Mouse (Mus musculus) megakaryocyte, adult 5-6 weeks (primary cell): ENCODE data around the gene Smug1. TPM values are rescaled to one million over a fixed set of nuclear protein-coding genes. Genes with fewer than 3 reads are reported as not detected.

ENCODE experiments used
- ATAC-seq: 2 replicates; pipeline ENCODE4 v1.8.0; 2016; ENCODE audit warnings: mild to moderate bottlenecking, inconsistent platforms; ENCODE audit not compliant: poor library complexity, severe bottlenecking
- total RNA-seq, 2 experiments: library from RNA; stranded (forward) in 1 of 2; stranded (reverse) in 1 of 2; fragments of 153-499, 151-499 nt in 1 of 2; fragments of 221-1000, 200-1000 nt in 1 of 2; gene quantifications; 2 replicates each; pipeline versions ENCODE4 v1.2.3 to v1.2.4; 2015 to 2017

Smug1 gene
- total RNA-seq, 2 experiments from 2014 or later: 2.8 to 3.3 TPM

GRCm38 (mm10) chr15:103146627-103147421 is 20.1 kb downstream of the Smug1 start:
- 0 out of 2 replicates have a peak, but pooled peaks have one; percentile 27 for ATAC-seq

DNA sequence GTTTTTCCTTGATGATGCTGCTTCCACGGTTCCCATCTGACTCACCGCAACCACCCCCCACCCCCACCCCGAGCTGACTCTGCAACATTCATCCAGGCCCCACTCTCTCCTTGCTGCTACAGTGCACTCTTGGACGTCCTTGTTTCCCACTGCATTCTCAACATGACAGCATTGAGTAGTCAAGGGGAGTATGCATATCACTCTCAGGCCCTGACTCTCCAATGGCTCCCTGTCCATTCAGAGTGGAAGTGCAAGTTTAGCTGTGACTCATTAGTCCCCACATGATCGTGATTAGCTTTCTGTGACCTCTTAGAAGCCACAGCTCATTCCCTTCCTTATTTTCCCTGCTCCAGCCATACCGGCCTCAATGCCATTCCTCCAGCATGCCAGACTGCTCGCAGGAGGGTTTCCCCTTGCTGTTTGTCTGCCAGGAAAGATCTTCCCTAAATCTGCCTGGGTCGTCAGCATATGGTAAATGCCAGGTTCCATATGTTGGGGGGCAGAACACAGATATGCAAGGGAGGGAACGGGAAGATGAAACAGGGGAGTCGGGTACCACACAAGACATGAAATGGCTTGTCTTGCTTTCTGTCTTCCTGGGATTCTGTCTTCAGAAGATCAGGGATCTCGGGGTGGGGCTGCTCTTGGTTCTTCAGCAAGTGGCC is 21.1 kb downstream of the Smug1 start:
- ATAC-seq: no peak

DNA sequence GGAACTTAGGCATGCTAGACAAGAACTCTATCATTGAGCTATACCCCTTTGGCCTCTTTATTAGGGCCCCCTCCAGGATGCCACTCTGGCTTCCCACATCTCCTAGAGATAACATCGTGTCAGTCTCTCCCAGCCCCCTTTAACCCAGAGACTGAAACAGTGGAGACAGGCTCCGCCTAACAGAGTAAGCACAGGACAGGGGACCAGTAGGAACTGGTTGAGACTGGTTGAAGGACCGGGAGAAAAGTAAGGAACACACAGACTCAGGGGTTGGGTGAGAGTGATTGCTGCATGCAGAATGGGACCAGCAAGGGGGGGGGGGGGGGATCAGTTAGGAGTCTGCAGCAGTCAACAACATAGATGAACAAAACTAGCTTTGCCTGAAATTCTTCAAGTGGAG is 22.7 kb downstream of the Smug1 start:
- no peak for ATAC-seq

GRCm38 (mm10) chr15:103135431-103135947 is 31.4 kb downstream of the Smug1 start:
- no peak for ATAC-seq

GRCm38 (mm10) chr15:103134277-103135086 is 32.4 kb downstream of the Smug1 start:
- ATAC-seq: no peak

GRCm38 (mm10) chr15:103133761-103134160 is 33.1 kb downstream of the Smug1 start:
- no peak for ATAC-seq

- no peak; the same call in 1 of the 2 replicates for ATAC-seq
Measured at GRCm38 (mm10) chr15:103130729-103131128, 36.2 kb downstream of the Smug1 start.

DNA sequence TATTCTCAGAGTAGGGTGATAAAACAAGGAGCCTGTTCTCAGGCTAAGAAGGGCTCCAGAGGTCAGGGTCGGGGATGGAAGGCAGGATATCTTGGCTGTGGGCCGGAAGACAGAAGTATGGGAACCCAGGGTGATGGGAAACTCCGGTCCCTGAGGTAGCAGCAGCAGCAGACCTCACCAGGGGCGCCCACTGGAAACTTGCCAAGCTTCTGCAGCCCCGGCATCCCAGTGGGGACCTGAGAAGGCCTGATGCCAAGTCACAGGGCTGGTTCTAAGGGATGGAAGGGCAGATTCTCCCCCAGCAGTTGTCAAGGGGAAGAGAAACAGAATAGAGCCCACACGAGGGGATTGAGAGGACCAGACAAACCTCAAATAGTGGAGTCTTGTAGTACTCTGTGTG is 37.6 kb downstream of the Smug1 start:
- ATAC-seq: no peak

DNA sequence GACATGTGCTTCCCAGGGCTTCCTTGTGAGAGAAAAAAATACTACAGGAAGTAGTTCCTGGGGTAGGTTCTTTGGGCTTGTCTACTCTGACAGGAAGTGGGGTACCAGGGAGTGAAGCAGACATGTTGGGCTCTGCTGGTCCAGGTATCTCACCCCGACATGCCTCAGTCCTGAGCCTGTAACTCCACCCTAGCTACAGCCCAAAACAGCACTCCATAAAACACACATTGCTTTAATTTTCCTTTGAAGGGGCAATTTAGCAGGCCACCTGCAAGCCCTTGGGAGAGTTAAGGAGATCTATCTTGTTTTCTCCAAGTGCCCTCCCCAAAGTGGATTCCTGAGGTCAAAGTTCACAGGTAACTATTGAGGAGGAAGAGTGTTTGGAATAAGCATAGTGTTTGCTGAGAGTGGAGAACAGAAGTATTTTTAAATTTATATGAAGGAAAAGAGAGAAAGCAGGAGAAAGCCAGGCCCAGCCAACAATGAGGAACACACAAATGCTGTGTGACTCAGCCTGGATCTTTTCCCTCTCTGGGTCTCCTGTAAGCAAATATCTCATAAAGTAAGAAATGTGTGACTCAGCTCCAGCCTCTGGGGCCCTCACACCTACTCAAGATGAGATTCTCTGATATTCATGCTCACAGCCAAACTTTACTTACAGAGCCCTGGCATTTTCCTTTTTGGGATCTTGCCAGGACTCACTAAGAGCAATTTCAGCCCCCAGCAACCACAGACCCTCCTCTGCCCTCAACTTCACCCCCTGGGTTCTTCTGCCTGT is 38.6 kb downstream of the Smug1 start:
- ATAC-seq: no peak

GRCm38 (mm10) chr15:103125982-103126381 is 40.9 kb downstream of the Smug1 start:
- ATAC-seq: peak; percentile 75

DNA sequence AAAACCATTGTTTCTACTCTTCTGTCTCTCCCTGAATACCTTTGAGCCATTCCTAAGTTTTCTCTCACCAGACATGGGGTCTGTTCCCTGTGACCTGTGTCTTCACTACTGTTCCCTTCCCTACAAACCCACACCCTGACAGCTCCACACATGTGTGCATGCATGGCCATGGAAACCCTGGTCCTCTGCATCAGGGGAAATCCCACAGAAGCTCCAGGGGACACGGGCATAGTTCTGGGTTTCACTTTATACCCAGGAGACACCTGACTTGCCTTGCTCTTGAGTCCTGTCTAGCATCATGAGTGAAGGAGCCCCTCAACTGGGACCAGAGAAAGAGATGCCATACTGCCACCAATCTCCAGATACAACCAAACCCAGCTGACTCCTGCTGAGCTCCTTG is 42.6 kb downstream of the Smug1 start:
- ATAC-seq: no peak

GRCm38 (mm10) chr15:103123343-103123742 is 43.5 kb downstream of the Smug1 start:
- ATAC-seq: no peak

- no peak for ATAC-seq
Measured at GRCm38 (mm10) chr15:103122372-103122771, 44.5 kb downstream of the Smug1 start.

DNA sequence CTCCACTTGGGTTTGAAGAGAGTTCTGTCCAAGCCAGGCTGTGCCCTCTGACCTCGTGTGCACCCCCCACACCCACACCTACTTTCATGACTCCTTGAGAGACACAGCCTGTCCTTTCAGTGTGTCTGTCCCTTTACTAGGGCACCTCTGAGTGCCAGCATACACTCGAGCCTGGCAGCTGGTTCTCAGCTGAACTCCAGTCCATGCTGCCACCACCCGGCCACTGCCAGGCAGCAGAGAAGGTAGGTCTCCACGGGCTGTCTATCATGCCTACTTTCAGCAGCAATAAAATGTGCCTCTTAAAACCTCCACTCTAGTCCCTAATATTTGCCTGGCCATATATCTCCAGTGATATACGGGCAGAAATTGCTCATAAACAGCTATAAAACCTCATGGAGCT is 45.5 kb downstream of the Smug1 start:
- ATAC-seq: no peak

DNA sequence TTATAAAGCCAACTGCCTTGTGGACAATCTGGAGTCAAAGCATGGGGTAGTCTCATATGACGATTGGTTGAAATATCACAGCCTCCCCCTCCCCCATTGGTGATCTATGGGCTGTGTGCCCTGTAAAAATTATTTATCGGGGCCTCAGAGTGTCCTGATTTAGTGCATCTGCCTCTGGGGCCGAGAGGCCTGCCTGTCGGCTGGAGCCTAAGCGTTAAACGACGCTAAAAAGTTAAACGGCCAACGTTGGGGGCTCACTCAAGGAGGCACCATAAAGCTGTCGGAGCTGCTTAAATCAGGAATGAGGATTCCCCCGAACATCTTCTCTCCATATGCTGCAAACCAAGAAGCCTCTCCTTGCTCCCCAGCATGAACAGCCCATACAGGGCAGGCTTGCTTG is 46.3 kb downstream of the Smug1 start:
- ATAC-seq: no peak

DNA sequence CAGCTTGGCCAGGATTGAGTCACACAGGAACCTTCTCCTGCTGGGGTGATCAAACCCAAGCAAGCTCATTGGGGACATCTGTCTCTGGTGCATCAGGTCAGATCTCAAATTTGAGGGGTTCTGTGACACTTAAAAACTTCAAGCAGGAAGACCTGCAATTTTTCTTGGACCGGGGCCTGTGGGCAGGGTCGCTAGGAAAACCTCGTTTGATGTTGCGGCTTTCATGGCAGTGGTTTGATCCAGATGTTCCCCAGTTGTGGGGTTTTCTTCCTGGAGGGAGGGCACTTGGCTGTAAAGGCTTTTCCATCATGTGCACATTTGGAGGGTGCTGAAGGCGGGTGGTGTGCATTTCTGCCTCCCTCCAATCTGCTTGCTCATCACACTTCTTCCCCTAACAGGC is 51.2 kb downstream of the Smug1 start:
- no peak for ATAC-seq

- no peak for ATAC-seq
Measured at GRCm38 (mm10) chr15:103115256-103115655, 51.6 kb downstream of the Smug1 start.

- ATAC-seq: no peak
Measured at GRCm38 (mm10) chr15:103113077-103113476, 53.8 kb downstream of the Smug1 start.

DNA sequence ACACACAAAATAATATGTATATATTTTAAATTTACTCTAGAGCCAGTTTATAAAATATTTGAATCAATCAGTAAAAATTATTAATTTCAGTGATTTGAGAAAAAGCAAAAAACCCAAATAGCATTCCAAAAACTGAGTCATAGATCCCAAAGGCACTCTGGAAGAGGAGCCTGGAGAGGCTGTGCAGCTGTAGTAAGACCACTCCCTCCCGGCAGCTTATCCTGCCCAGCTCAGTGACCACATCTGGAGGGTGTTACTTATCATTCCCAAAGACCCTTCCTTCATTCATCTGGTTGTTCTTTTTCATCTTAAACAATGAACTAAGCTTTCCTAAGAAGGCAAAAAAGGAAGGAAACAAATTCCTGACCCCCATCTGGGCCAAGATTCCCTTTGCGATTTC is 54.6 kb downstream of the Smug1 start:
- ATAC-seq: no peak

DNA sequence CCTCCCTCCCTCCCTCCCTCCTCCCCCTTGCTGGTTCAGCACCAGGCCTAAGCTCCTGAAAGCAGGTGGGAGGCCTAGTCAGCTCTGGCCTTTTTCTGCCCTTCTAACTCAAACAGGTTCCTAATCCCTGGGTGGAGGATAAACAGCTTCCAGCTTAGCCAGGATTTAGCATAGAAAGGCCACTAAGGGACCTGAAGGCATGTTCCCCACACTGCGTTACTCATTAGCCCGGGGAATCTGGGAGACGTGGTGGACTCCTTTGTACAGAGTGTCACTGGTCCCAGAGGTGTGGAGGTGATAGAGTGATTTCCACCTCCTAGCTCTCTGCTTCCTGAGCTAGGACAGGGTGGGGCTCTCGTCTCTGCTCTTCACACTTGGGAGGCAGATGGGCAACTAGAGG is 57.0 kb downstream of the Smug1 start:
- no peak for ATAC-seq
